ENCODE assay signal across 8 mouse cellular contexts in the genomic region with DNA sequence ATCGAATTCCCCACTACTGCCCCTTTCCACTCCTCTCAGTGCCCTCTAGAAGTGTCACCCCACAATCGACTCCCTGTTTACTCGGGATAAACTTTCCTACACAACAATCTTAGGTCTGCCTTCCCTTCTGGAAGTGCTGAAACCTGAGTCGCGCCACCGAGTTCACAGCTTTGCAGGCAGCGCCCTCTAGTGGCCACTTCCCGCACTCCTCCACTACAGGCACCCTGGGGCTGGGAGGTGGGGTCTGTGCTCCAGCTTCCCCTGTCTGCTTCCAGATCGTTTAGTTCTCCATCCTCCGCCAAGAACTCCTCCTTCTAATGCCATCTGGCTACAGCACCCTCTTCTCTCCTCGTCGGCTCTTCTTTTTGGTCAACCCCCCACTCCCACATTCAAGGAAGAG. TPM values are rescaled to one million over a fixed set of nuclear protein-coding genes. Genes with fewer than 3 reads are reported as not detected.
A peak's percentile ranks its signal among the peaks of the same experiment; 100 is the strongest.
DNase-seq lines count a peak whose midpoint lies in the region; ATAC-seq lines count a peak whose summit lies in the region.

No protein-coding gene starts in this region.

- H3K36me3 ChIP-seq in hindbrain, embryonic 13.5 days: no peaks in the 10 kb centered on the region

- no peak overlapping the region for H3K4me3 ChIP-seq in hindbrain, embryonic 13.5 days

- 13% methylated on average over 12 of the region's 12 CpGs for WGBS in hindbrain, embryonic 13.5 days

- H3K27me3 ChIP-seq in hindbrain, embryonic 13.5 days: 0 out of 2 replicates have a peak, but pooled peaks cover 11% of the 10 kb centered on the region

- peak overlapping the region; percentile 32; the same call in 1 of the 2 replicates for H3K4me2 ChIP-seq in hindbrain, embryonic 13.5 days

- no peak overlapping the region for H3K9ac ChIP-seq in hindbrain, embryonic 13.5 days

- no peak overlapping the region for H3K27ac ChIP-seq in hindbrain, embryonic 13.5 days

- no peaks in the 10 kb centered on the region for H3K9me3 ChIP-seq in hindbrain, embryonic 13.5 days

- DNase-seq in Muller cell, postnatal 12 days (ENCODE audit: inconsistent ontology term): peak; percentile 56
- DNase-seq in cerebellum, adult 9-11 months: peak; percentile 46
- peak; percentile 29 to 70 for DNase-seq in frontal cortex, postnatal 14 days (ENCODE audit: low spot score in 2 of 2)
- DNase-seq in layer of hippocampus, postnatal 25 days (ENCODE audit: extremely low spot score in 1 of 2, low spot score in 1 of 2): peak; percentile 52 to 84
- peak; percentile 56 for DNase-seq in lung, postnatal 25 days (ENCODE audit: low spot score)
- DNase-seq in retina, embryonic 14.5 days (ENCODE audit: low spot score): peak; percentile 81
- peak; percentile 62 to 65 for DNase-seq in thymus, postnatal 36 days

- H3K4me1 ChIP-seq in hindbrain, embryonic 13.5 days (replicated peaks): no peaks in the 10 kb centered on the region

- ATAC-seq in hindbrain, embryonic 13.5 days (ENCODE audit: low FRiP score): peak; percentile 71; the same call in 1 of the 2 replicates

RNA-seq across cellular contexts. Expression of a gene that starts 40.6 kb away (rescaled TPM):
- 0.35 and 0.36 TPM in 2 replicates for polyA plus RNA-seq in hindbrain, embryonic 13.5 days (2015; fragmentation: Nextera tagmentation; extraction: Ambion mirVana)
- total RNA-seq in layer of hippocampus, postnatal 25 days (2021): 1 to 10 TPM in 1 of 2 experiments, under 1 TPM in 1; 0.89 to 1.1 TPM
